Mouse (Mus musculus) lung, postnatal 0 days (tissue): ENCODE data around the gene Wdr18.

Source experiments
- CTCF ChIP-seq: IDR thresholded peaks from 2 replicates; pipeline ENCODE4 v1.5.1; 2016; ENCODE audit warnings: antibody characterized with exemption, mild to moderate bottlenecking
- EP300 ChIP-seq: IDR thresholded peaks from 2 replicates; pipeline ENCODE4 v1.6.1; 2016; ENCODE audit warnings: antibody characterized with exemption, mild to moderate bottlenecking, control low read depth

DNA sequence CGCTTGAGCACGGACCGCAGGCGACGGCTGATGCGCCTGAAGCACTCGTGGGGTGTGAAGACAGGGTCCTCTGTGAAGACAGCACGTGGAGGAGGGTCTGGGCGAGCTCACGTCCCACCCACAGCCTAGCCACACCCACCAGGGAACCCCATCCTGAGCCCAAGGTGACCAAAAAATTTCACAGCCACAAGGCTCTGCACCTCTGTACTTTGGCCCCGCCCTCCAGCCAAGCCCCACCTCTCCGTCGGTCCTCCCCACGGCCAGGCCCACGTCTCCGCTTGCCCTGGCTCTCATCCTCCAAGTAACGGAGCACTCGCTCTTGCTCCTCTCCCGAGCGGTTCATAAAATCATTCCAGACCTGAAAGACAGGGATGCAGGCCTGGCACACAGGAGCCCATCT, 47.5 kb upstream of the Wdr18 start:
- TF ChIP-seq EP300 (no peak), CTCF (no peak)
